Mouse (Mus musculus): Measurements from ENCODE around the gene Hnrnpa3. TPM values are rescaled to one million over a fixed set of nuclear protein-coding genes. Genes with fewer than 3 reads are reported as not detected.
A peak's percentile ranks its signal among the peaks of the same experiment; 100 is the strongest.
"Not testable (repeated sequence)": the region's sequence is repeated elsewhere in the genome, so short reads cannot be mapped to it uniquely, and the experiment has no call there.

Gene Hnrnpa3
- total RNA-seq, 2 experiments from 2014 or later: 108 to 125 TPM

GRCm38 (mm10) chr2:75637055-75637304, 22.1 kb upstream of the Hnrnpa3 start:
- DNase-seq: not testable (repeated sequence)

- DNase-seq: no peak
Measured at GRCm38 (mm10) chr2:75637361-75637760, 21.7 kb upstream of the Hnrnpa3 start.

- not testable (repeated sequence) for DNase-seq
Measured at GRCm38 (mm10) chr2:75637822-75638221, 21.2 kb upstream of the Hnrnpa3 start.

- DNase-seq: not testable (repeated sequence)
Measured at GRCm38 (mm10) chr2:75639535-75639934, 19.5 kb upstream of the Hnrnpa3 start.

- not testable (repeated sequence) for DNase-seq
Measured at GRCm38 (mm10) chr2:75642312-75642711, 16.7 kb upstream of the Hnrnpa3 start.

GRCm38 (mm10) chr2:75642795-75643550, 16.1 kb upstream of the Hnrnpa3 start:
- DNase-seq: peak; percentile 18

- DNase-seq: no peak
Measured at GRCm38 (mm10) chr2:75643950-75644349, 15.1 kb upstream of the Hnrnpa3 start.

GRCm38 (mm10) chr2:75645251-75645650, 13.8 kb upstream of the Hnrnpa3 start:
- no peak for DNase-seq

- DNase-seq: no peak
Measured at GRCm38 (mm10) chr2:75650437-75650836, 8.6 kb upstream of the Hnrnpa3 start.

- DNase-seq: no peak
Measured at GRCm38 (mm10) chr2:75653150-75653549, 5.9 kb upstream of the Hnrnpa3 start.

- no peak for DNase-seq
Measured at GRCm38 (mm10) chr2:75654679-75655078, 4.4 kb upstream of the Hnrnpa3 start.

GRCm38 (mm10) chr2:75656924-75657323, 2.1 kb upstream of the Hnrnpa3 start:
- DNase-seq: no peak

GRCm38 (mm10) chr2:75657907-75658691, 962 bp upstream of the Hnrnpa3 start:
- no peak for DNase-seq

GRCm38 (mm10) chr2:75659629-75659960, 534 bp downstream of the Hnrnpa3 start:
- DNase-seq: peak; percentile 93

- no peak for DNase-seq
Measured at GRCm38 (mm10) chr2:75660255-75660948, 1.3 kb downstream of the Hnrnpa3 start.

GRCm38 (mm10) chr2:75661106-75661505, 2.0 kb downstream of the Hnrnpa3 start:
- DNase-seq: no peak

- DNase-seq: no peak
Measured at GRCm38 (mm10) chr2:75669491-75670445, 10.7 kb downstream of the Hnrnpa3 start.

- DNase-seq: no peak
Measured at GRCm38 (mm10) chr2:75670446-75671336, 11.6 kb downstream of the Hnrnpa3 start.

- no peak for DNase-seq
Measured at GRCm38 (mm10) chr2:75671337-75671660, 12.2 kb downstream of the Hnrnpa3 start.

GRCm38 (mm10) chr2:75672561-75672960, 13.5 kb downstream of the Hnrnpa3 start:
- DNase-seq: no peak

- DNase-seq: no peak
Measured at GRCm38 (mm10) chr2:75676567-75676966, 17.5 kb downstream of the Hnrnpa3 start.
